ENCODE assay signal across 27 mouse cellular contexts in the genomic region with DNA sequence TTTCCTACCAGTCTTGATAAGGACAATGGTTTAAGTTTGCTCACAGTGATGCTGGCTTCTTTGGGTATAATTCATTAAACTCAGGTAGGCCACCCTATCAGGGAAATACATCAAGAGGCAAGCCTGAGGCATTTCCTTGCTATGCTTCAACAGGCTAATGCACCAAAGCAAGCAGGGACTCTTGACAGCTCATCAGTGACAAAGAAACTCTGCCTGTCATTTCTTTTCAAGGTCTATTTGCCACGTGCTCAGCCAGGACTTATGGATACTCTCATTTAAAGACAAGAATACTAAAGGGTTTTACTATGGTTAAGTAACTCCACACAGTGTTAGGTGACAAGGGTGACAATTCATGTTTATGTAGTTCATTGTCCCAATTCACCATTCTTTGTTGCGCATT.
A peak's percentile ranks its signal among the peaks of the same experiment; 100 is the strongest.
DNase-seq lines count a peak whose midpoint lies in the region; ATAC-seq and TF ChIP-seq lines count a peak whose summit lies in the region.
"Had no signal": no experiment of that assay in that cellular context is flagged by ENCODE, and none has a peak within 500 bp of the region (broad histone marks: within the 10 kb centered on the region; RNA-seq: fewer than 3 reads in every experiment).

No protein-coding gene starts in this region.

- ATAC-seq in forebrain, embryonic 14.5 days: no peak
- ATAC-seq in midbrain, embryonic 11.5 days (ENCODE audit: low FRiP score): peak; percentile 50
- no peak; the same call in 1 of the 2 replicates for ATAC-seq in midbrain, embryonic 14.5 days (ENCODE audit: low FRiP score, low TSS enrichment)
- ATAC-seq: forebrain, embryonic 15.5 days; intestine, postnatal 0 days; lung, postnatal 0 days had no signal

- no peak overlapping the region for H3K4me2 ChIP-seq in forebrain, embryonic 14.5 days (ENCODE audit: low read length)
- H3K4me2 ChIP-seq in midbrain, embryonic 11.5 days: no peak overlapping the region
- H3K4me2 ChIP-seq in midbrain, embryonic 14.5 days (ENCODE audit: low read length): no peak overlapping the region
- H3K4me2 ChIP-seq: forebrain, embryonic 15.5 days; heart, embryonic 11.5 days; limb, embryonic 13.5 days; liver, embryonic 13.5 days had no signal

- TF ChIP-seq CTCF in brain, embryonic 14.5 days (IDR thresholded peaks at IDR 0.05; ENCODE audit: borderline replicate concordance, extremely low read depth, insufficient read depth, insufficient read length): no peak

- H3K9ac ChIP-seq in forebrain, embryonic 14.5 days (ENCODE audit: low read length): no peak overlapping the region
- H3K9ac ChIP-seq in midbrain, embryonic 11.5 days (ENCODE audit: low read length): no peak overlapping the region
- no peak overlapping the region for H3K9ac ChIP-seq in midbrain, embryonic 14.5 days (replicated peaks; ENCODE audit: low read length)
- H3K9ac ChIP-seq: forebrain, embryonic 15.5 days; limb, embryonic 13.5 days; liver, embryonic 13.5 days had no signal

- no peaks in the 10 kb centered on the region for H3K9me3 ChIP-seq in forebrain, embryonic 14.5 days (replicated peaks; ENCODE audit: control insufficient read depth, low read length)
- H3K9me3 ChIP-seq in forebrain, embryonic 10.5 days: no peaks in the 10 kb centered on the region
- H3K9me3 ChIP-seq in midbrain, embryonic 11.5 days (ENCODE audit: control insufficient read depth, low read length): no peaks in the 10 kb centered on the region
- H3K9me3 ChIP-seq in midbrain, embryonic 10.5 days (replicated peaks): no peaks in the 10 kb centered on the region
- no peaks in the 10 kb centered on the region for H3K9me3 ChIP-seq in midbrain, embryonic 14.5 days (ENCODE audit: control insufficient read depth, low read length)
- H3K9me3 ChIP-seq: forebrain, embryonic 15.5 days; limb, embryonic 13.5 days; liver, embryonic 13.5 days; megakaryocyte, embryonic 14.5 days had no signal

- DNase-seq in forebrain, embryonic 14.5 days (ENCODE audit: low spot score): peak; percentile 16
- no peak for DNase-seq in forebrain, embryonic 10.5 days (ENCODE audit: extremely low spot score, low spot score)
- no peak for DNase-seq in midbrain, embryonic 11.5 days (ENCODE audit: low spot score, missing footprints)
- DNase-seq in midbrain, embryonic 10.5 days (ENCODE audit: low spot score): no peak
- DNase-seq in brain, embryonic 14.5 days (ENCODE audit: low read depth): peak; percentile 59
- DNase-seq in midbrain, embryonic 14.5 days: peak; percentile 64
- no peak for DNase-seq in spleen, adult 18-20 months
- no peak for DNase-seq in urinary bladder, postnatal 25 days (ENCODE audit: low spot score)
- DNase-seq: adrenal gland, postnatal 25 days; B cell, adult 2 months; cerebellum, adult 2 months; cerebellum, postnatal 14 days; gastrocnemius, postnatal 25 days; heart, adult 18-20 months; heart, postnatal 36 days; kidney, adult 9 months; kidney, postnatal 25 days; liver, embryonic 13.5 days; lung, adult 18-20 months; lung, postnatal 4 days; thymus, postnatal 4 days had no signal

- no peaks in the 10 kb centered on the region for H3K4me1 ChIP-seq in forebrain, embryonic 14.5 days (ENCODE audit: control insufficient read depth, insufficient read depth, low read length)
- H3K4me1 ChIP-seq in forebrain, embryonic 10.5 days: no peaks in the 10 kb centered on the region
- 0 out of 2 replicates have a peak, but pooled peaks cover 2% of the 10 kb centered on the region for H3K4me1 ChIP-seq in midbrain, embryonic 11.5 days (ENCODE audit: control insufficient read depth, insufficient read depth, low read length)
- H3K4me1 ChIP-seq in midbrain, embryonic 10.5 days: peaks cover 12% of the 10 kb centered on the region
- 0 out of 2 replicates have a peak, but pooled peaks cover 6% of the 10 kb centered on the region for H3K4me1 ChIP-seq in midbrain, embryonic 14.5 days (ENCODE audit: control insufficient read depth, insufficient read depth, low read length)
- H3K4me1 ChIP-seq: forebrain, embryonic 15.5 days; limb, embryonic 13.5 days; liver, embryonic 13.5 days; megakaryocyte, embryonic 14.5 days had no signal

- H3K4me3 ChIP-seq in forebrain, embryonic 14.5 days (ENCODE audit: low read depth, low read length): no peak overlapping the region
- H3K4me3 ChIP-seq in forebrain, embryonic 10.5 days: no peak overlapping the region
- H3K4me3 ChIP-seq in midbrain, embryonic 11.5 days (ENCODE audit: low read depth, low read length): no peak overlapping the region
- no peak overlapping the region for H3K4me3 ChIP-seq in midbrain, embryonic 10.5 days
- no peak overlapping the region for H3K4me3 ChIP-seq in midbrain, embryonic 14.5 days (replicated peaks; ENCODE audit: low read depth, low read length)
- H3K4me3 ChIP-seq: forebrain, embryonic 15.5 days; limb, embryonic 13.5 days; liver, embryonic 13.5 days; megakaryocyte, embryonic 14.5 days had no signal

- 55% methylated on average over 2 of the region's 2 CpGs for WGBS in forebrain, embryonic 14.5 days
- WGBS in forebrain, embryonic 10.5 days: 61% methylated on average over 2 of the region's 2 CpGs
- WGBS in midbrain, embryonic 11.5 days: 37% methylated on average over 2 of the region's 2 CpGs
- WGBS in midbrain, embryonic 10.5 days: 55% methylated on average over 2 of the region's 2 CpGs
- 22% methylated on average over 2 of the region's 2 CpGs for WGBS in midbrain, embryonic 14.5 days

- no peak for TF ChIP-seq POLR2A in brain, embryonic 14.5 days (IDR thresholded peaks at IDR 0.05; ENCODE audit: borderline replicate concordance, extremely low read depth, insufficient read depth, insufficient read length, poor library complexity, severe bottlenecking)

- H3K27me3 ChIP-seq in forebrain, embryonic 14.5 days (replicated peaks; ENCODE audit: control insufficient read depth, insufficient read depth, low read length): no peaks in the 10 kb centered on the region
- H3K27me3 ChIP-seq in forebrain, embryonic 10.5 days (ENCODE audit: poor library complexity, severe bottlenecking): no peaks in the 10 kb centered on the region; the same call in 1 of the 2 replicates
- no peaks in the 10 kb centered on the region for H3K27me3 ChIP-seq in midbrain, embryonic 11.5 days (ENCODE audit: control insufficient read depth, insufficient read depth, low read length)
- peaks cover 27% of the 10 kb centered on the region for H3K27me3 ChIP-seq in midbrain, embryonic 10.5 days (ENCODE audit: low read depth, poor library complexity, severe bottlenecking)
- H3K27me3 ChIP-seq in midbrain, embryonic 14.5 days (ENCODE audit: control insufficient read depth, insufficient read depth, low read length): 0 out of 2 replicates have a peak, but pooled peaks cover 3% of the 10 kb centered on the region
- H3K27me3 ChIP-seq: forebrain, embryonic 15.5 days; limb, embryonic 13.5 days; liver, embryonic 13.5 days; megakaryocyte, embryonic 14.5 days had no signal

- H3K36me3 ChIP-seq in forebrain, embryonic 14.5 days (ENCODE audit: control insufficient read depth, insufficient read depth, low read length): no peaks in the 10 kb centered on the region
- no peaks in the 10 kb centered on the region for H3K36me3 ChIP-seq in forebrain, embryonic 10.5 days (replicated peaks)
- no peaks in the 10 kb centered on the region for H3K36me3 ChIP-seq in midbrain, embryonic 11.5 days (ENCODE audit: control insufficient read depth, insufficient read depth, low read length)
- no peaks in the 10 kb centered on the region for H3K36me3 ChIP-seq in midbrain, embryonic 10.5 days
- H3K36me3 ChIP-seq in midbrain, embryonic 14.5 days (ENCODE audit: control insufficient read depth, insufficient read depth, low read length): no peaks in the 10 kb centered on the region
- H3K36me3 ChIP-seq: forebrain, embryonic 15.5 days; limb, embryonic 13.5 days; liver, embryonic 13.5 days had no signal

- no peak overlapping the region for H3K27ac ChIP-seq in forebrain, embryonic 14.5 days (ENCODE audit: low read depth, low read length)
- H3K27ac ChIP-seq in forebrain, embryonic 10.5 days: no peak overlapping the region
- H3K27ac ChIP-seq in midbrain, embryonic 11.5 days (ENCODE audit: low read depth, low read length): no peak overlapping the region
- no peak overlapping the region for H3K27ac ChIP-seq in midbrain, embryonic 10.5 days (replicated peaks)
- no peak overlapping the region for H3K27ac ChIP-seq in midbrain, embryonic 14.5 days (replicated peaks; ENCODE audit: low read depth, low read length)
- H3K27ac ChIP-seq: forebrain, embryonic 15.5 days; limb, embryonic 13.5 days; liver, embryonic 13.5 days had no signal

Comparison
In these comparisons a context has a peak if more than half of its experiments do, and no peak if none do; other contexts are left out.
1. DNase-seq: peak in forebrain, embryonic 14.5 days (single experiment), brain, embryonic 14.5 days (single experiment) and midbrain, embryonic 14.5 days (single experiment); none in forebrain, embryonic 10.5 days (single experiment), midbrain, embryonic 11.5 days (single experiment), midbrain, embryonic 10.5 days (single experiment), spleen, adult 18-20 months (0 of 2) and urinary bladder, postnatal 25 days (single experiment).